Mouse (Mus musculus) hindbrain, embryonic 10.5 days (tissue): Measurements from ENCODE around the gene Kcng4. TPM values are rescaled to one million over a fixed set of nuclear protein-coding genes. Genes with fewer than 3 reads are reported as not detected.

Experiments
- DNase-seq: peaks from one replicate; pipeline ENCODE4 v3.0.0-alpha.2; 2017; ENCODE audit warnings: low spot score
- H3K27ac ChIP-seq: fragments of 300-500 bp; sonication (generic); 2 replicates; pipeline ENCODE4 v1.5.1; 2016; ENCODE audit warnings: mild to moderate bottlenecking, moderate library complexity
- H3K27me3 ChIP-seq: fragments of 300-500 bp; sonication (generic); 2 replicates; pipeline ENCODE4 v1.6.1; 2016; ENCODE audit warnings: mild to moderate bottlenecking; ENCODE audit not compliant: poor library complexity, insufficient read depth, severe bottlenecking
- H3K36me3 ChIP-seq: fragments of 300-500 bp; sonication (generic); 2 replicates; pipeline ENCODE4 v1.6.1; 2016; ENCODE audit warnings: mild to moderate bottlenecking, moderate library complexity
- H3K4me1 ChIP-seq: fragments of 300-500 bp; sonication (generic); replicated peaks from 2 replicates; pipeline ENCODE4 v1.6.1; 2016; ENCODE audit warnings: mild to moderate bottlenecking
- H3K4me3 ChIP-seq: fragments of 300-500 bp; sonication (generic); 2 replicates; pipeline ENCODE4 v1.5.1; 2016; ENCODE audit warnings: mild to moderate bottlenecking, moderate library complexity
- H3K9me3 ChIP-seq: fragments of 300-500 bp; sonication (generic); 2 replicates; pipeline ENCODE4 v1.6.1; 2016; ENCODE audit warnings: mild to moderate bottlenecking, moderate library complexity
- WGBS: fragments of 180-500 bp; shearing (Covaris S2); methylation state at CpG from one replicate; pipeline ENCODE4 v1.1.7; 2016; 5-methylcytosine and 5-hydroxymethylcytosine counted together
- polyA plus RNA-seq: library from polyadenylated mRNA; unstranded; fragments of >200 nt; fragmentation: Nextera tagmentation; extraction: Ambion mirVana; gene quantifications from 2 replicates; pipeline ENCODE4 v1.2.1, GENCODE M21; 2016

The Kcng4 gene
- polyA plus RNA-seq, 1 experiment from 2014 or later: 0.29 TPM

DNA sequence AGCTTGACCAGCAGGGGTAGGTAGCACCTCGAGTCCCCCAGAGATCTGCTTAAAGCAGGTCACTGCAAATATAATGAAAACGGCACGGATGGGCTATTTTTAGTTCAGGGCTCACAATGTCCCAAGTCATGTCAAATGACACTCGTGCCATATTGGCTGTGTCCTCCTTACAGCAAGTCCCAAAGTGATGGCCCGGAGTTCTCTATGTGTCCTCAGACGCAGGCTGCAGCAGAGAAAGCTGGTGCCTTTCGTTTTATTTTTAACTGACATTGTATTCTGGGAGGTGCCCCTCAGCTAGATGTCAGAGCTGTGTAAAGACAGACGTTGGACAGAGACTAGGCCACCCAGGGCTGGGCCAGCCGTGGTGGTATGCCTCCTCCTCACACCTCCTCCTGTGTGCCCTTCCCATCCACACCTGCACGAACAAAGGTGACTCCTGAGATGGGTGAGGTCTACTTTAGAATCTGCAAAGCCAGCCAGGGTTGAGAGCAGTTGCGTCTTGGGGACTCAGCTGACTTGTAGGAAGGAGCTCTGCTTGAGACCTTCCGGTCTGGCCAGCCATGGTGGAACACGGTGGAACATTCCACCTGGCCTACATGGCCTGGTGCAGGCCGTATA is 14.5 kb downstream of the Kcng4 start:
- DNase-seq: no peak
- Histone ChIP-seq H3K9me3 (no peaks in the 10 kb centered on the region), H3K27me3 (peaks cover 14% of the 10 kb centered on the region; the same call in 1 of the 2 replicates), H3K36me3 (no peaks in the 10 kb centered on the region), H3K4me3 (no peak overlapping the region), H3K27ac (no peak overlapping the region), H3K4me1 (peaks cover 35% of the 10 kb centered on the region)
- WGBS: 88% methylated on average over 14 of the region's 14 CpGs

DNA sequence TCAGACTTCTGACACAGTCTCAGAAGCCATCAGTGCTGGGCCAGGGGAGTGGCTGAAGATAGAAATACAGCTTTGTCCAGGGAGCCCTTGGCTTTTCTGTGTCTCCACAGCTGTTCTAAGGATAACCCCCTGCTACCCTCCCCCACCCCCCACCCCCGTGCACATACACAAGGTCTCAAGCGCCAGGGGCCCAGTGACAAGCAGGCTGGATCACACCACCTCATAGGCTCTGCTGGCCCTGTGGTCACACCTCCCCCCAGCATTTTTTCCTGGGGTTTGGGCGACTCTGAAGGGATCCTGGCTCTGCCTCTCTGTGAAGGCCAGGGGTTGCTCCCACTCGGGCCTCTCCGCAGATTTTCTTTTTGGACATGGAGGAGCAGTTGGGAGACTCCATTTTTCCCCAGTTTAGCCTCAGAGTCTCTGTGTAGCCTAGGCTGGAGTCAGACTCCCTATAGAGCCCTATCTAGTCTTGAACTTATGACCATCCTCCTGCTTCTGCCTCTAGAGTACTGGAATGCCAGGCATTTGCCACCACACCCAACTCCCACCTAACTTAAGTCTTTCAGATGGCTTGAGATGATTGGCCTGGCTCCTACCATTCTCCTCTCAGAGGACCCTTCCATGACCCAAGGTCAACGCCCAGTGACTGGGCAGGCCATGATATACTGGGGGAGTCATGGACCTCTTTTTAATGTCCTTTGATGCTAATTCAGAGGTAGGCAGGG is 15.2 kb downstream of the Kcng4 start:
- Histone ChIP-seq H3K27ac (no peak overlapping the region), H3K36me3 (no peaks in the 10 kb centered on the region), H3K4me3 (no peak overlapping the region), H3K27me3 (peaks cover 18% of the 10 kb centered on the region), H3K4me1 (peaks cover 34% of the 10 kb centered on the region), H3K9me3 (no peaks in the 10 kb centered on the region)
- DNase-seq: no peak
- WGBS: 73% methylated on average over 6 of the region's 6 CpGs

DNA sequence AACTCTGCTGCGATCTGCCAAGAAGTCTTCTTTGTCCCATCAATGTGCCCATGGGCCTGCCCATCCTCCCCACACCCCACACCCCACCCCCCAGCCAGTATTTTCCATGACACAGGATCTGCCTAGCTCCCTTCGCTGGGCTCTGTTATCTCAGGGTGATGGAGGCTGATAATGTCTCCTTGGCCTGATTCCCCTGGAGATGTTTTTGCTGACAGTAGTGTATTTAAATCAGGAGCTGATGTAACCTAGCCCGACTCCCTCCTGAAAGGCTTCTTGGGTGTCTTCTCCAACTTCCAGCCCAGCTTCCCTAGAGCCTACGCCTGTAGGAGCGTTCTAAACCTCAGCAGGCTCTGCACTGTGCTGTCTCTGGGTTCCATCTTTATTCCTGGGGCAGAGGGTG is 16.6 kb downstream of the Kcng4 start:
- H3K36me3 ChIP-seq: no peaks in the 10 kb centered on the region
- DNase-seq: no peak
- 69% methylated on average over 5 of the region's 5 CpGs for WGBS
- H3K4me3 ChIP-seq: no peak overlapping the region
- peaks cover 21% of the 10 kb centered on the region for H3K27me3 ChIP-seq
- peaks cover 34% of the 10 kb centered on the region for H3K4me1 ChIP-seq
- no peaks in the 10 kb centered on the region for H3K9me3 ChIP-seq
- peak overlapping the region; percentile 35; the same call in 1 of the 2 replicates for H3K27ac ChIP-seq

DNA sequence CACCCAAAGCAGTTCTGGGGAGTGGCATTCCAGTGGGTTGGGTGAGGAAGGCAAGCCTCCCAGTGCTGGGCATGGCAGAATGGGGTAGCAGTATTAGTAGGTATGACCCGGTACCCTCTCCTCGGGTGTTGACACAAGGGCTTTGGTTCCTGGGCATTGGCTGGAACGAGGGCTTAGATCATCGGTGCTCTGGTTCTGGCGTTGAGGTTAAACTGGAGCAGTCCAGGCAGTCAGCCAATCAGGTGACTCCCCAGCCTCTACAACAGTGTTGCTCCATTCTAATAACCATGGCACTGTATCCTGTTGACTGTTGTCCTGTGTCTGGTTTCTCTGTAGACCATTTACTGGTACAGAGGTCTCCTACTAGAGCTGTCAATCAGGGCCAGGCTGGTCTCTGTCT is 17.9 kb downstream of the Kcng4 start:
- Histone ChIP-seq H3K27ac (no peak overlapping the region), H3K4me1 (peaks cover 29% of the 10 kb centered on the region), H3K27me3 (peaks cover 21% of the 10 kb centered on the region), H3K9me3 (no peaks in the 10 kb centered on the region), H3K36me3 (no peaks in the 10 kb centered on the region), H3K4me3 (no peak overlapping the region)
- no peak for DNase-seq
- WGBS: 90% methylated on average over 5 of the region's 5 CpGs

DNA sequence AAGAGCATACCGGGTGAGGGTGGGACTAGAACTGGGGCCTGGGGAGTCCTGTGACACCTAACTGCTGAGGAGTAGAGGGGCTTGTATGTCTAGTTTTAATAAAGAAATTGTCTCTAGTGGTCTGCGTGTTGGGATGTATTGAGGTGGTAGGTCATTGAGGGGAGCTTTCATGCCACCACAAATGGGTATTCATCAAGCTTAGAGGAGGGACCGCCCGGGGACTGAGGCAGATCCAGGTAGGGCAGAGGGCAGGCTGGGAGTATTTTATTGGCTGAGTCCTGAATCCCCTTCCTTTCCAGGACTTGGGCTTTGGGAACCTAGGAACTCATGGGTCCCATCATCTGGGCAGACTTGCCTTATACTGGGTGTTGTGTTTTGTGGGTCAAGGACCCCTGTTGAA is 18.7 kb downstream of the Kcng4 start:
- no peaks in the 10 kb centered on the region for H3K36me3 ChIP-seq
- H3K4me1 ChIP-seq: peaks cover 25% of the 10 kb centered on the region
- 91% methylated on average over 4 of the region's 4 CpGs for WGBS
- H3K27ac ChIP-seq: peak overlapping the region; percentile 29; the same call in 1 of the 2 replicates
- H3K4me3 ChIP-seq: no peak overlapping the region
- no peak for DNase-seq
- H3K27me3 ChIP-seq: peaks cover 21% of the 10 kb centered on the region
- no peaks in the 10 kb centered on the region for H3K9me3 ChIP-seq

- no peaks in the 10 kb centered on the region for H3K36me3 ChIP-seq
- H3K27me3 ChIP-seq: peaks cover 21% of the 10 kb centered on the region
- H3K4me3 ChIP-seq: no peak overlapping the region
- H3K4me1 ChIP-seq: peaks cover 25% of the 10 kb centered on the region
- no peak for DNase-seq
- no peaks in the 10 kb centered on the region for H3K9me3 ChIP-seq
- peak overlapping the region; percentile 29; the same call in 1 of the 2 replicates for H3K27ac ChIP-seq
- WGBS: 73% methylated on average over 7 of the region's 7 CpGs
These were observed 19.1 kb downstream of the Kcng4 start for GRCm38 (mm10) chr8:119616358-119616757.

GRCm38 (mm10) chr8:119615096-119615495 is 20.4 kb downstream of the Kcng4 start:
- H3K9me3 ChIP-seq: no peaks in the 10 kb centered on the region
- H3K27ac ChIP-seq: peak overlapping the region; percentile 53; the same call in 1 of the 2 replicates
- DNase-seq: no peak
- no peak overlapping the region for H3K4me3 ChIP-seq
- 71% methylated on average over 14 of the region's 14 CpGs for WGBS
- H3K36me3 ChIP-seq: no peaks in the 10 kb centered on the region
- peaks cover 21% of the 10 kb centered on the region for H3K27me3 ChIP-seq
- H3K4me1 ChIP-seq: peaks cover 22% of the 10 kb centered on the region

DNA sequence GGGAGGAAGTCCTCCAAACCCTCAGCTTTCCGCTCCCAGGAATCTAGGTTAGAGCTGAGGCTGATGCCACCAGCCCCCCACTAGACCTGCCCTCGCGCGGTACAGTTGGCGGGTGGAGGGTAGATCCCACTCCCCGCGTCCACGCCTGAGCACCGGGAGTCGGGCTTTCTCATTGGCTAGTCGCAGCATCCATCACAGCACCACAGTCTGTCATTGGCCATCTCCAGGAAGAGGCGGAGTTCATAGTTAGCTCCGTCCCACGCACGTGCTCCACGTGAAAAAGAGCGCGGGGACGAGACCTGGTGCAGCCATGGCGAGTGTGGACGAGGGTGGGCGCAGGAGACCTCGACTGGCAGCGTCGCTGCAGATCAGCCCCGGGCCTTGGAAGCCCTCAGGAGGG is 23.0 kb downstream of the Kcng4 start, which contains the start of gene Adad2:
Gene Adad2 (plus strand): TSS at position 277 of the 400 bp plus-strand sequence.
- H3K9me3 ChIP-seq: peaks cover 8% of the 10 kb centered on the region; the same call in 1 of the 2 replicates
- no peak for DNase-seq
- H3K27ac ChIP-seq: no peak within 1 kb of the TSS
- WGBS: 82% methylated on average over 26 of the region's 26 CpGs
- no peaks in the 10 kb centered on the region for H3K36me3 ChIP-seq
- peaks cover 12% of the 10 kb centered on the region; the same call in 1 of the 2 replicates for H3K4me1 ChIP-seq
- peaks cover 21% of the 10 kb centered on the region for H3K27me3 ChIP-seq
- H3K4me3 ChIP-seq: no peak within 1 kb of the TSS

DNA sequence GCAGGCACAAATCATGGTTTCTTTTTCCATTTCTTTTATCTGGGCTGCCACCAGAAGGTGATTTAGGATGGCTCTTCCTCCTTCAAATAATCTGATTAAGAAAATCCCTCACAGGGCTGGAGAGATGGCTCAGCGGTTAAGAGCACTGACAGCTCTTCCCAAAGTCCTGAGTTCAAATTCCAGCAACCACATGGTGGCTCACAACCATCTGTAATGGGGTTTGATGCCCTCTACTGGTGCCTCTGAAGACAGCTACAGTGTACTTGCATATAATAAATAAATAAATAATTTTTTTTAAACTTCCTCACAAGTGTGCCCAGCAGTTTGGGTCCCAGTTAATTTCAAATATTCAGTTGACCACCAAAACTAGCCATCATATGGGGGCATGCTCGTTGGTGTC is 29.3 kb downstream of the Kcng4 start:
- Histone ChIP-seq H3K4me3 (no peak overlapping the region), H3K9me3 (peaks cover 8% of the 10 kb centered on the region; the same call in 1 of the 2 replicates), H3K27me3 (no peaks in the 10 kb centered on the region), H3K4me1 (peaks cover 17% of the 10 kb centered on the region), H3K36me3 (peaks cover 21% of the 10 kb centered on the region), H3K27ac (no peak overlapping the region)
- no peak for DNase-seq
- WGBS: 94% methylated on average over 2 of the region's 2 CpGs

GRCm38 (mm10) chr8:119604996-119605395 is 30.5 kb downstream of the Kcng4 start, which contains the start of gene Taf1c:
Gene Taf1c, minus strand, starts transcription at chr8:119605222.
- Histone ChIP-seq H3K27ac (peak within 1 kb of the TSS; percentile 86), H3K9me3 (peaks cover 8% of the 10 kb centered on the region; the same call in 1 of the 2 replicates), H3K36me3 (peaks cover 33% of the 10 kb centered on the region), H3K27me3 (no peaks in the 10 kb centered on the region), H3K4me3 (peak within 1 kb of the TSS; percentile 82), H3K4me1 (peaks cover 17% of the 10 kb centered on the region)
- DNase-seq: peak; percentile 93
- WGBS: under 1% methylated on average over 23 of the region's 23 CpGs

GRCm38 (mm10) chr8:119604398-119604803 is 31.1 kb downstream of the Kcng4 start:
- H3K27ac ChIP-seq: peak overlapping the region; percentile 86
- peak overlapping the region; percentile 82 for H3K4me3 ChIP-seq
- H3K4me1 ChIP-seq: peaks cover 17% of the 10 kb centered on the region
- no peaks in the 10 kb centered on the region for H3K27me3 ChIP-seq
- 43% methylated on average over 12 of the region's 12 CpGs for WGBS
- peaks cover 5% of the 10 kb centered on the region; the same call in 1 of the 2 replicates for H3K9me3 ChIP-seq
- peaks cover 39% of the 10 kb centered on the region for H3K36me3 ChIP-seq
- DNase-seq: no peak

DNA sequence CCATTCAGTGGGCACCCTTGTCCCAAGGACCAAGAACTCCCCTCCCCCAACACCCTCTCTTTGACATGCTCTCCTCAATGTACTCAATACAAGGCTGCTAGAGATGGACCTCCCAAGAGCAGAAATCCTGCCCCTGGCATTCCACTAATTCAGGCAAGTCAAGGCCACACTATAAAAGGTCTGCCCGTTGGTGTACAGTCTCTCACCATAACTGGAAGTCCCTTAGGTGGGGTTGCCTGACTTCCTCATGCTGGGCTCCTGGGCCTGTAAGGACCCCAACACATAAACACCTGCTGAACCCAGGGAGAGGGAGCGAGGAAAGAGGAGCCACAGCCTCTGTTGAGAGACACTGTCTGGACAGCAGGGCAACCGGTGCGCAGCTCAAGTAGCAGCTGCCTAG is 31.7 kb downstream of the Kcng4 start:
- 91% methylated on average over 4 of the region's 4 CpGs for WGBS

DNA sequence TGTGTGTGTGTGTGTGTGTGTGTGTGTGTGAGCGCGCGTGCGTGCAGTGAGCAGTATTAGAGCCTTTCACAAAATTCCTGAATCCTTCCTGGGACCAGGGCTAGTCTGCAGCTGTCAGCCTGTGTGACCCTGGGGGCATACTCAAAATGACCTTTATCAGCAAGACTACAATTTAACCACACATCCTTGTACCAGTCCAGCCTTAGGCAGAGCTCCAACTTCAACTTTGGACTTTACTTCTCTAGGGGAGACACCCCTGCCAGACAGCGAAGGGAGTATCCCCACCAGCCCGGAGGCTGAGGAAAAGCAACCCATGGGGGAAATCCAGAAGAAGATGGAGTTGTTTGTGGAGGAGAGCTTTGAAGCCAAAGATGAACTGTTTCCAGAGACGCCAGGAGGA is 44.0 kb downstream of the Kcng4 start:
- WGBS: 89% methylated on average over 7 of the region's 7 CpGs
- Histone ChIP-seq H3K27ac (no peak overlapping the region), H3K4me3 (no peak overlapping the region), H3K27me3 (no peaks in the 10 kb centered on the region), H3K36me3 (peaks cover 5% of the 10 kb centered on the region), H3K9me3 (no peaks in the 10 kb centered on the region), H3K4me1 (peaks cover 29% of the 10 kb centered on the region)
- no peak for DNase-seq

More for the DNA sequence above, 31.7 kb downstream of the Kcng4 start:
- Histone ChIP-seq H3K36me3 (peaks cover 45% of the 10 kb centered on the region), H3K27ac (no peak overlapping the region), H3K4me1 (peaks cover 17% of the 10 kb centered on the region), H3K4me3 (peak overlapping the region; percentile 82), H3K27me3 (no peaks in the 10 kb centered on the region), H3K9me3 (no peaks in the 10 kb centered on the region)
- DNase-seq: no peak
